Mouse (Mus musculus): ENCODE measurements around the gene Hspe1. TPM values are rescaled to one million over a fixed set of nuclear protein-coding genes. Genes with fewer than 3 reads are reported as not detected.
A peak's percentile ranks its signal among the peaks of the same experiment; 100 is the strongest.
"Not testable (repeated sequence)": the region's sequence is repeated elsewhere in the genome, so short reads cannot be mapped to it uniquely, and the experiment has no call there.

Hspe1 gene
- 100 to 1,000 TPM; 618 to 826 TPM for total RNA-seq (2021)
- 64.2 and 81.1 TPM in 2 replicates for polyA plus RNA-seq (2012; rRNA removed)
- long read RNA-seq, transcript Hspe1-201 (4 exons, 774 nt) = major isoform, 521 of 540 reads
- long read RNA-seq, partial matches to known transcripts = 8 of 540 reads
- long read RNA-seq, other reads (novel, unspliced or antisense) = 10 of 540 reads

DNA sequence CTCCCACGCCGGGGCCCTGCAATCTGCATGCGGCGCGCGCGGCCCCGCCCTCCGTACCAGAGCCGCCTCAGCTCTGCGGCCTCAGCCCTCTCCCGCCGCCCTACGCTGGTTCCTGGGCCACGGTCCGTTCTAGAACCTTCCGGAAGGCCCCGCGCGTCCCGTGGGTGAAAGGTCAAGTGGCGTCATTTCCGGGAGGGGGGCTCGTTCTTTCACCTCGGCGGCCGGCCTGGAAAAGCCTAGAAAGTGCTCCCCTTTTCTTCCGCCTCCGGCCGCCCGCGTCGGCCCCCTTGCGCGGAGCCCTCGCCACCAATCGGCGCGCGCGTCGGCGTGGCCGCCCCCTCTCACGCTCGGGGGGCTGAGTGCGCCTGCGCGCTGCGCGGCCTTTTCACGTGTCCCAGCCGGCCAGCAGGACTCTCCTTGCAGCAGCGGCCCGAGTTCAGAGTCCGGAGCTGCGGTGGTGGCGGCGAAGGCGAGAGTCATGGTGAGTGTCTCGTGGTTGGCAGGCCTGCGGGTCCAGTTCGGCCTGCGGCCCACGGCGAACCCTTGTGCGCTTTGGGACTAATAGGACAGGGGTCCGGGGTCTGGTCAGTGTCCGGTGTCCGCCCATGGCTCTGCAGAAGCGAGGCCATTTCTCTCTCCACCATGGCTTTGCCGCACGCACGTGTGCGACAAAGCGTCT lies at the start of gene Hspe1, which contains the start of gene Hspd1:
Gene Hspe1, plus strand, starts transcription at position 201 of the 679 bp plus-strand sequence.
Gene Hspd1, minus strand, starts transcription at position 312 of the 679 bp plus-strand sequence.
- peak; percentile 99 for DNase-seq

DNA sequence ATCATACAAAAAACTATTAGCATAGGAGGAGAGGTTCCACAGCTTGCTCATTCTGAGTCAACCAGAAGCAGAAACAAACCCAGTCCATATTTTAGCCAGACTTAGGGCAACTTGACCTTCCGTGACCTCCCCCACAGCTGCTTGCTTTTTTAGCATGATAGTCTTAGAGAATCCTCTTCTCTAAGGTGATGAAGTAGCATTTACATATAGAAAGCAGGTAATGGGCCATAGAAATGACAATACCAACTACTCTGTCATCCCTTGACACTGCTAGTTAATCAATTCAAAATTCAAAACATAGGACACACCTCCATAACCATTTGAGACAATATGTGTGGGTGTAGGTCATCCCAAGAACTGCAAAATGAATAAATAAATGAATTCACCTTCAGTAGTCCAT lies 48.0 kb upstream of the Hspe1 start:
- no peak for DNase-seq

DNA sequence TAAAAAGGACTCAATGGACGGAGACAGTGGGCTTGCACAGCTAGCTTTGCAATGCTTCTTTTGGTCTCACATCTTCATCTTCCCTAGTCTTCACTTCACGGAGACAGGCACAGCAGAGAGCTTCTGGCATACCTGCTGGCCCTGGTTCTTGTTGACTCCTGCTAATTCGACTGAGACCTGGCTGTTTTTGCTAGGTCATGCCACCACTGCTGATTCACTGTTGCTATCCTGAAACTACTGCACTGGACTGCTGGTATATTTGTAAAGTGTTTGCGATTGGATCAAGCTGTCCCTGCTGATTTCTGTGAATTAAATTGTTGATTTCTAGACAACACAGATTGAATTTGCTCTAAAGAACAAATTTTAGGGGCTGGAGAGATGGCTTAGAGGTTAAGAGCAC lies 46.2 kb upstream of the Hspe1 start:
- DNase-seq = no peak

DNA sequence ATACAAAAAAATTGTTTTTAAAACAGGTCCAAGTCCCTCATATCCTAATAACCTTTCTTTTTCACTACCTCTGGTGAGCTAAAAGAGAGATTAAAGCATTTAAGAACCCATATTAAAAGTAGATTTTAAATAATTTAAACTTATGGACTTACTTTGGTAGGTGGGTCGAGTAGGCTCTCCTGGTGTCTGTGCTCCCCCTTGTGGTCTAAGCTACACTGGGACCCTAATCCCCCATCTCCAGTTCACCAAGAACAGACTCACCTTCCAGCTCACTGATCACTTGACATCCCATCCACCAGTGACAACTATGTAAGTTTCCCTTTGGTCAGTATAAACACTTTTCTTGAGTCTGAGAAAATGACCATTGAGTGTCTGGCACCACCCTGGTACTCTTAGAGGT lies 45.7 kb upstream of the Hspe1 start:
- no peak for DNase-seq

DNA sequence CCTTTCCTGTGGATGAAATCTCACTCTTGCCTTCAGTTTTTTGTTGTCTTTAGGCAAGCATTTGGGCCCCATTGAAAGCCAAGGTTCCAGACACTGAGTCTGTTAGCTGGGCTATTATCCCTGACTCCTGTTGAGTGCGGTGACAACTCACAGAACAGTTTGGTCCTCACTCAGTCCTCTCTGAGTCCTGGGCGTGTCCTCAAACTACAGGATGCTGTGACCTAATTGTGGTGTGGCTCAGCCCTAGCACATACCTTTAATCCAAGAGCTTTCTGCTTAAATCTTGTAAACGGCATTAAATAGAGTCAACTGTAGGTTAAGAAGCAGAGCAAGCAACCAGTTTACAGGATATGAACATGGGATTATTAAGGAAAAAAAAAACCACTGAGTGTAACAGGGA lies 44.8 kb upstream of the Hspe1 start:
- DNase-seq = no peak

DNA sequence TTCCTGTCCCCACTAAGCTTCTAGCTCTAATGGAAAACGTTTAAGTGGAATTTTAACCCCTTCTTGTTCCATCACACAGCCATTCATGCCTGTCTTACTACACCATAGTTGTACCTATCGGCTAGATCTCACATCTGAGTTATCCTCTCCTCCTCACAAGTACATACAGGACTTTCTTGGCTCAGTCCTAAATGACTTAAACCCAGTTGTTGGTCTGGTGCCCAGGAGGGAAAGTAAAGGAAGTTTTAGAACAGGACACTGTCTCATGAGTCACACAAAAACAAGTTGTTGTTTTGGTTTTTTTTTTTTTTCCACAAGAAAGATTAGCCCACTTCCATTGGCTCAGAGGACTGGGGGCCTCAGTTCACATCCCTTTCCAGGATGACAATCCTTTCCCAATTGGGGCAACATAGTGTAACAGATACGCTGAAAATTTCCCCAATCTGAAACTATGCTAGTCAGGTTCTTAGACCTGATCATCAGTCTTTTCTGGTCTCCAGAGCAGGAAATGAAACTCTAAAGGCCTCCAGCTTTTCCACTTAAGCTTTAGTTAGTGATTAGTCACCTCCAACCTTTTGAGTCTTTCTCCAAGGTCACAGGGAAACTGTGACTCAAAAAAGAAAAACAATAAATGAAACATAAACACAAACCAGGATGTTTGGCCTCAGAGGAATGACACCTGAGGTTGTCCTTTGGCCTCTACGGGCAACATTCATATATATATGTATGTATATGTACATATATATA lies 38.9 kb upstream of the Hspe1 start:
- DNase-seq = no peak

DNA sequence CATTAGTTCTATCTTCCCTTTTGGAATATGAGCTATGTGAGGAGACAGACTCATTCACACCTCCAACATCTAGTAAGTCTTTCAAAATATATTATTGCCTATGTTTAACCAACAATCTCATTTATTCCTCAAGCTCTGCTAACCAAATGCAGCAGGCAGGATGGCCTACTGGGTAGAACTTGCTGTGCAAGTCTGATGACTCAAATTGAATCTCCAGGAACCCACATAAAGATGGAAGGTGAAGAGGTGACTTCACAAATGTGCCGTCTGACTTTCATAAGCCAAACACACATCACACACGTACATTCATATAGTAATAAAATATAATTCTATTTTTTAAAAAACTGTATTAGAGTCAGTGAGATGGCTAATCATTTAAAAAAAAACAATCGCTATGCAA lies 36.3 kb upstream of the Hspe1 start:
- no peak for DNase-seq

DNA sequence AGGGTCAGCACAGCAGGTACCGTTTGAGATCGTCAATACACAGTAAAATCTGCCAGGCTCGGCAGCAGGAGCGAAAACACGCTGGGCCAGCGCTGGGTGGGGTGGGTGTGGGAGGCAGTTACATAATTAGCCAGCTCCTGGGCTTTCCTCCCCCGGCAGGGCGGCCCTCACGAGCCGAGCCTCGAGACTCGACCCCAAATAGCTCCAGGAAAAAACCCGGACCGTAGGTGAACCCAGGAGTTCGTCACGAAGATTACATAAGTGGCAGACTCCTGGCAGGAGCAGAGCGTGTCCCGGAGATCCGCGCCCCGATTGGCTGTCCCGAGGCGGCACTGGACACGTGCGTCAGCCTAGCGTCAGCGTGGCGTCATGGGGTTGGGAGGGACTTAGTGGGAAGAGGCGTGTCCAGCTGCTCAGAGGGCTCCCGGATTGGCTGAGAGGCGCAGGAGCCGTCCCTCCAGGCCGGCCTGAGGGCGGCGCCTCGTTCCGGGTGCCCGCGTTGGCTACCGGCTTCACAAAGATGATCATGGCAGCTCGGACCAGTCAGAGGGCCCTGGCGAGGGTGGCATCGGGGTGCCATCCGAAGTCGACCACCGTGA lies 35.5 kb upstream of the Hspe1 start, which contains the start of gene Coq10b:
Gene Coq10b, plus strand, starts transcription at position 416 of the 599 bp plus-strand sequence.
- DNase-seq = peak; percentile 100

DNA sequence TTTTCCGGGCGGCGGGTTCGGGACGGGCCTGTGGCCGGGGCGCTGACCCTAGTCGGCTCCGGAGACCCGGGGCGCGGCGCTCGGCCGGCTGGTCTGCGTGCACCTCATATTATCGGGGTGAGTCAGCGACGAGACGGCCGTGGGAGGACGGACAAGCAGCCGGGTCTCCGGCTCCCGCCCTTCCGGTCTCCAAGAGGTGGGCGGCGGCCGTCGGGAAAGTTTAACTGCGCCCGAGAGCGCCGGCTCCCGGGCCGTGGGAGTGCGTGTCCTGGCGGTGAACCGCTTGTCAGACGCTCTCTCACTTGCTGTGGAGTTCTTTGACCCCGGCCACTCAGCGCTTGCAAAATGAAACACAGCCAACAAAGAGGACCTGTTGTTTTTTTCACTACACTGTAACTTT lies 34.9 kb upstream of the Hspe1 start:
- DNase-seq = peak; percentile 93

DNA sequence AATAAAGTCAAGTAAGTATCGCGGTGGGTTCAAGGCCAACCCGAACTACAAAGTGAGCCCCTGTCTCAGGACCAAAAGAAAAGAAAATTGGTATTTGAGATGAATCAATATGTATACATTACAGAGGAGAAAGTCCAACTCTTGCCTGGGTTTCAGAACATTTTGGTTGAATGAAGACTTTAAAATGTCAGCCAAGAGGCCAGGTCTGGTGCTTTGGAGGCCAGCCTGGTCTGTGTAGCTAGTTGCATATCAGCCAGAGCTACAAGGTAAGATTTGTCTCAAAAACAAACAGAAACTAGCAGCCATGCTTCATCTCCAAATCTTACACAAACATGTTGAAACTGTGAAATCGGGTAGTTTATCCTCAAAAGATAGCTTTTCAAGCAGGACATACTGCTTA lies 34.3 kb upstream of the Hspe1 start:
- no peak for DNase-seq

DNA sequence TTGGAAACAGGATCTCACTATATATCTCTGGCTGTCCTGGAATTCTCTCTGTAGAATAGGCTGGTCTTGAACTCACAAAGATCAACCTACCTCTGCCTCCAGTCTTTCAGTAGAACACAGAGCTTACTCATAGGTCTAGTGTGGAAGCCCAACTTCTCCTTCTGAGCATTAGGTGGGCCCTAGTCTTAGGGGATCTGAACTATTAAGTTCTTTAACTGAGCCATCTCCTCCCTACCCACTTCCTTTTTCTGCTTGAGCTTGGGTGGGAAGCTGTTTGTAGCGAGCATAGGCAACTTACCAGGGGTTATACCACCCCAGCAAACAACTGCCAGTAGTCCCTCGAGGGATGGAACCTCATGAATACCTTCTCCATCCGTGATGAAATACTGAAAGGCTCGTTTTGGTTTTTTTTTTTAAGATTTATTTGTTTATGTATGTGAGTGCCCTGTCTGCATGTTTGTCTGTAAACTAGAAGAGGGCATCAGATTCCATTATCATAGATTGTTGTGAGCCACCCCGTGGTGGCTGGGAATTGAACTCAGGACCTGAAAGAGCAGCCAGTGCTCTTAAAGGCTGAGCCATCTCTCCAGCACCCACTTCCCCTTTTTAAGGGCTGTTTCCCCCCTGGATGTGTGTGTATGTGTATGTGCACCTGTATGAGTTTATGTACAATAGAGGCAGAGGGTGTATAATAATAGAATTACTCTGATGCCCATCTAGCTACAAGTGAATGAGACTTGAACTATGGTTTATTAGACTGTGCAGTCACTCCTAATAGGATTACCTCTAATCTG lies 32.4 kb upstream of the Hspe1 start:
- DNase-seq = no peak

DNA sequence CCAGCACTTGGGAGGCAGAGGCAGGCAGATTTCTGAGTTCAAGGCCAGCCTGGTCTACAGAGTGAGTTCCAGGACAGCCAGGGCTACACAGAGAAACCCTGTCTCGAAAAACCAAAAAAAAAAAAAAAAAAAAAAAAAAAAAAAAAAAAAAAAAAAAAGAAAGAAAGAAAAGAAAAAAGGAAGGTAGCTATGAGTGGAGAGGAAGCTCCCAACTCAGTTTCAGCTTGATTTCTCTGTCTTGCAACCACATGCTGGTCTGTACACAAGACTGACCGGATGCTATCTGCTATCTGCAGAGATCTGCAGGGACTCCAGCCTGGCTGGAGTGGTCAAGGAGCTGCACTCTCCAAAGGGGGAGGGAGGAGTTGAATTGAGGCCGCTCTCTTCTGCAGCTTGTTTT lies 29.5 kb upstream of the Hspe1 start:
- DNase-seq = not testable (repeated sequence)

DNA sequence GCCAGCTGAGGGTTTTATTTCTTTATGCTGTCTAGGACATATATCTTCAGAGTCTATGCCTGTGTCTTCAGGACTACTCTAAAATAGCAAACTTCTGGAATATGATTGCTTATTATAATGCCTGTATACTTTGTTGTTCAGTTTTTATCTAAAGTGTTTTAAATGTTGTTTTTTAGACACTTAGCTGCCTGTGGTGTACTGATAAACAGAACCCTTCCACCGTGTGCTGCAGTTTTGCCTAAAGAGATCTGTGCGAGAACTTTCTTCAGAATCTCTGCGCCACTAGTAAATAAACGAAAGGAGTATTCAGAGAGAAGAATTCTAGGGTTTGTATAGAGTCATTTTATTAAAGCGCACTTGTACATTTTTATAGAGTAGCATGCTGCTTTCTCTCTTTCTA lies 26.8 kb upstream of the Hspe1 start:
- no peak for DNase-seq

DNA sequence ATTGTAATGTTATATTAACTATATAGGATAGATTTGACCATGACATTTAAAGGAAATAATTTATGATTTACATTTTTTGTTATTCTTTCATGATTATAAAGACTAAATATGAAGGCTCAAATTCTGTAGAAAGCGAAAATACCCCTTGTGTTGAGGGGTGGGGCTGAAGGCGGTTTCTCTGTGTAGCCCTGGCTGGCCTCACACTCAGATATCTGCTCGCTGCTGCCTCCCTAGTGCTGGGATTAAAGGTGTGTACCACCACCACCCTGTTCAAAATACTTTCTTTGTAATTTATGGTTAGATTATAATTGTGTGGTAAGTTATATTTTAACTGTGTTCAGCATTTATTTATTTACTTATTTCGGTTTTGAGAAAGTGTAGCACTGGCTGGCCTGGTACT lies 26.2 kb upstream of the Hspe1 start:
- DNase-seq = no peak

DNA sequence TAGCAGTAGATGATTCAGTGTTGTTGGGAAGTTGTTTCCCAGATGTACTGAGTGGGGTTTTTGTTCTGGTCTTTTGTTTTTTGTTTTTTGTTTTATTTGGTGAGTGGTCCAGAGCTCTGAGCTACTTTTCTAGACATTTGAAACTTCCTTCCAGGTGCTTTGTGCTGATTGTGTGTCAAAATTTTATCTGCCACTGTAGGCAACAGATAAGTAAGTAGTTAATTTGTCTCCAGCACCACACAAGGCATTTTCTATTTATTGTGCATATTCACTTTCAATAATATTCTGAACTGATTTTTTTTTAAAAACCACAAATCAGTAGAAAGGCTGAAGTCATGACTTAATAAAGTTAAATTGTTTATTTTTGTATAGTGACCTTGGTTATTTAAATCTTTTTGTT lies 15.6 kb upstream of the Hspe1 start:
- DNase-seq = not testable (repeated sequence)

DNA sequence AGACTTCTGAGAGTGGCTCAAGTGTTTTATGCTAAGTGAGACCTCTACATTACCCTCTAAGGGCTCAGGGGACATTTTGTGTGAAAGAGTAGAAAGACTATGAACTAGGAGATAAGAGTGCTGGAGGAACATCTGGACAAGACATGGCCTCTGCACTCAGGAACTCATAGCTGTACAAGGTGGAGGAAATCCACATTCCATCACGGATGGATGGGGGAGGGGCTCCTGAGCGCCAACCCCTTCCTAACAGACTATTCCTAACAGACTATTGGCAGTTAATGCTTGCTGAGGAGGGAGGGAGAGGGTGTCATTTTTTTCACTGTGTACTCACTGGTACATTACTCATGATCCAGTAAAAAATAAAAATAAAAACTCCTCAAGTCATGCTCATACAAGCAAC lies 13.2 kb upstream of the Hspe1 start:
- DNase-seq = no peak

DNA sequence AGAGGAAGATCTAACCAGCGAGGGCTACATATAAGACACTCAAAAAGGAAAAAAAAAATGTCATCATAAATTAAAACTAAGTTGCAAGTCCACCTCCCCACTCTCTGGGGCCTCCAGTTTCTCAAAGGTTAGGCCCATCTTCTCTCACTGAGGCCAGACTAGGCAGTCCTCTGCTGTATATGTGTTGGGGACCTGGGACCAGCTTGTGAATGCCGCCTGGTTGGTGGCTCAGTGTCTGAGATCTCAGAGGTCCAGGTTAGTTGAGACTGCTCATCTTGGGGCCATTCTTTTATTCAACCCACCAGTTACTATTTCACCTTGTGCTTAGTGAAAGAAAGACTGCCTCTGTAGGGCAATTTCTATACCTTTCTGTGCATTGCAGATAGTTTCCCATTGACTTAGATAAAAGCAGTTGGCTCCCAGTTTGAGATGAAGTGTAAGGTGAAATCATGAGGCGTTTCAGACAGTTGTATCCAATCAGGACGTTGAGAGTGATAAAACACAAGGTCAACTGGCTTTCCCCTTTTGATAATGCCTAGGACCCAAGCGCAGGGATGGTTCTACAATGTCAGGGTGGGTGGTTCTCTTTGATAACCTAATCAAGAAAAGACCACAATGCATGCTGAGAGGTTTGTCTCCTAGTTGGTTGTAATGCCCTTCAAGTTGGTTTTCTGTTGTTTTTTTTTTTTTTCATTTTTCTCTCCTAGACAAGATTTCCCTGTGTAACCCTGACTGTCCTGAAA lies 12.1 kb upstream of the Hspe1 start:
- DNase-seq = no peak

DNA sequence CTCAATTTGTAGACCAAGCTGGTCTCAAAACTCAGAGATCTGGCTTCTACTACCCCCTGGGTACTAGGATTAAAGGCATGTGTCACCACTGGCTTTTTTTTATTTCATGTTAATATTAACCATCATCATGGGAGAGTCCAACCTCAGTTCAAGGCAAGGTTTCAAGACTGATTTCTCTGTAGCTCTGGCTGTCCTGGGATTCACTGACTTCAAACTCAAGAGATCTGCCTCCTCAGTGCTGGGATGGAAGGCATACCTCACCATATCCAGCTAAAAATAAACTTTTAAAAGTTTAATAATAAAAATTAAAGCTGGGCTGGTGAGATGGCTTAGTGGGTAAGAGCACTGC lies 11.6 kb upstream of the Hspe1 start:
- DNase-seq = no peak

DNA sequence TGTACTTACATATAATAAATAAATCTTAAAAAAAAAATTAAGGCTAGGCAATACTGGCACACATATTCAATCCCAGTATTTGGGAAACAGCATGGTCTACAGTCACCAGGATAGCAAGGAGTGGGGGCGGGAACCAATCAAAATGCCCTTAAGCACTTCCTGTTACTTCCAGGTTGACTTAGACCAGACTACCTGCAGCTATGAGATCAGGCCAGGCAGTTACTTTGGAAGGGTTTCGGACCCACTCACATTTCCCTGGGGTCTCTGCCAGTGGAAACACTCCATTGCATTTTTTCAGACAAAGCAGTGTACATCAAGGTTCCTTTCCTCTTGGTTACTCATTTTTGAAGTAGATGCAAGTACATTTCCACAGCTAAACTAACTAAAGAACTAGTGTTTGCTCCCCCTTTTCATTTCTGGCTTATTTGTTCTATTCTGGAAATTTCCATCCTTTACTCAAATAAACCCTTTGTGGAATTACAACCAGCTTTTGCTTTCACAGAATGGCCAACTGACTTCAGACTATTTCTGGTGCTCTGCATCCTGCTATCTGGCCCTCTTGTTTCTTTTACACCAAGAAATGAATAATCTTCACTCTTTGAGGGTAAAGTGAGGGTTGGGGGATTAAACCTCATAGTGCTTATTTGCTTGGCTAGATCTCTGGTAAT lies 10.9 kb upstream of the Hspe1 start:
- DNase-seq = no peak

DNA sequence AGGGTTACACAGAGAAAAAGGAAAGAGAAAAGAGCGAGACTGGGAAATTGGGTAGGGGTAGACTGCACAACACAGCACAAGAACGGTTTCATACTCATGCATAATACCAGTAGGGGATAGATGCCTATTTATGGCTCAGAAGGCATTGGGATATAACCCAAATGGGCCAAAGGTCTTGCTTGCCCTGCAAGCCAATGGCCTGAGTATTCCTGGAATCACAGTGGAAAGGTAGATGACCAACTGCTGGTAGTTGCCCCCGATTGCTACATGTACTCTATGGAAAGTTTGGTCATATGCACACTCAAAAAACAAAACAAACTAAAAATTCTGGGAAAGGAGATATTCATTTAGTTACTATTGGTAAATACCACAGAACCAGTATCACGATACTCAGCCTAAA lies 8.3 kb upstream of the Hspe1 start:
- DNase-seq = no peak

DNA sequence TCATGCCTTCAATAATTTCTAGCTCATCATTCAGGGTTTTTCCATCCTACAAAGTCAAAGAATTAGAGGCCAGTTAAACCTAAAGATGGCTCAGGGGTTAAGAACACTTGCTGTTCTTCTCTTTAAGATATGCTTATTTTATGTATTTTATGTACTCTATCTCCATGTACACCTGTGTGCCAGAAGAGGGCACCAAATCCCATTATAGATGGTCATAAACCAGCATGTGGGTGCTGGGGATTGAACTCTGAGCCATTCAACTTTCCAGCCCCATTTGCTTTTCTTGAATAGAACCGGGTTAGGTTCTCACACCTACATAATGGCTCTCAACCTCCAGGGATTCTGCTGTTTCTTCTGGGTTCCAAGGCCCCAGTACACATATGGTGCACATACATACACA lies 5.8 kb upstream of the Hspe1 start:
- no peak for DNase-seq
